Comparison of ENCODE assay signal across 8 mouse cellular contexts in the genomic region with DNA sequence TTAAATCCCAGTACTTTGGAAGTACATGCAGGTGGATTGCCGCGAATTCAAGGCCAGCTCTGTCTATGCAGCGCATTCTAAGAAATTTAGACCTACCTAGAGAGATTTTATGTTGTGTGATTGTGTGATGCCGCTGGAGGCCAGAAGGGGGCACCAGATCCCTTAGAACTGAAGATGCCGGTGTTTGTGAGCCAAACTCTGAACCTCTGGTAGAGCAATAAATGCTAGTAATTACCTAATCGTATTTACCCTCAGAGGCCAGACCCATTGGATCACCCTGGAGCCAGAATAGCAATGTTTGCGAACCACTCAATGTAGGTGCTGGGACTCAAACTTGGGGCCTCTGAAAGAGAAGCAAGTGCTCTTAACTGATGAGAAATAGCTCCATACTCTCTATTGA. TPM values are rescaled to one million over a fixed set of nuclear protein-coding genes. Genes with fewer than 3 reads are reported as not detected.
DNase-seq lines count a peak whose midpoint lies in the region; ATAC-seq and TF ChIP-seq lines count a peak whose summit lies in the region.

No protein-coding gene starts in this region.

- no peak overlapping the region for H3K4me3 ChIP-seq in MEL (ENCODE audit: control insufficient read depth in 1 of 2, insufficient read depth in 1 of 2, low read depth in 2 of 2, low read length in 2 of 2)
- H3K4me3 ChIP-seq in lung, postnatal 0 days (ENCODE audit: low read depth, low read length), result no peak overlapping the region

- H3K9ac ChIP-seq in MEL (ENCODE audit: control insufficient read depth, low read depth, low read length, poor library complexity, severe bottlenecking), result 0 out of 2 replicates have a peak overlapping the region, but pooled peaks have one; percentile 30
- no peak overlapping the region for H3K9ac ChIP-seq in lung, postnatal 0 days (replicated peaks; ENCODE audit: low read depth)

- peak; percentile 81 for TF ChIP-seq RAD21 in MEL (IDR thresholded peaks at IDR 0.05; ENCODE audit: low read depth, low read length)

- TF ChIP-seq POLR2A in MEL (IDR thresholded peaks at IDR 0.05; ENCODE audit: control insufficient read depth in 1 of 2, insufficient read depth in 1 of 2, low read depth in 1 of 2, low read length in 2 of 2, poor library complexity in 1 of 2), result no peak

- TF ChIP-seq EP300 in MEL (IDR thresholded peaks at IDR 0.05; ENCODE audit: low read depth in 1 of 2, low read length in 2 of 2), result no peak
- TF ChIP-seq EP300 in lung, postnatal 0 days (IDR thresholded peaks at IDR 0.05), result peak; percentile 57; the same call in 1 of the 2 replicates

- peaks cover 0 to 8% of the 10 kb centered on the region in 2 experiments; a peak in 2 of 4 replicates for H3K36me3 ChIP-seq in MEL (ENCODE audit: control insufficient read depth in 1 of 2, insufficient read depth in 2 of 2, low read length in 2 of 2)
- H3K36me3 ChIP-seq in lung, postnatal 0 days (ENCODE audit: insufficient read depth, low read length), result no peaks in the 10 kb centered on the region

- no peaks in the 10 kb centered on the region for H3K9me3 ChIP-seq in MEL (replicated peaks; ENCODE audit: insufficient read depth, low read length)
- no peaks in the 10 kb centered on the region for H3K9me3 ChIP-seq in lung, postnatal 0 days (ENCODE audit: low read length)

- TF ChIP-seq CTCF in MEL (IDR thresholded peaks at IDR 0.05 in 2 of 3, conservative IDR thresholded peaks at IDR 0.05 in 1 of 3; ENCODE audit: control insufficient read depth in 1 of 3, insufficient read depth in 1 of 3, low read depth in 2 of 3, low read length in 3 of 3, poor library complexity in 1 of 3, severe bottlenecking in 1 of 3), result peak; percentile 83 to 92 (median 86)
- TF ChIP-seq CTCF in lung, postnatal 0 days (IDR thresholded peaks at IDR 0.05), result peak; percentile 86

- H3K27ac ChIP-seq in MEL (ENCODE audit: control insufficient read depth, low read depth, low read length), result no peak overlapping the region
- H3K27ac ChIP-seq in lung, postnatal 0 days (ENCODE audit: low read length), result no peak overlapping the region

- no peak overlapping the region for H3K4me2 ChIP-seq in lung, postnatal 0 days (replicated peaks; ENCODE audit: low read depth, low read length)

- no peaks in the 10 kb centered on the region for H3K27me3 ChIP-seq in MEL (ENCODE audit: control insufficient read depth in 1 of 2, insufficient read depth in 2 of 2, low read length in 2 of 2)
- no peaks in the 10 kb centered on the region for H3K27me3 ChIP-seq in lung, postnatal 0 days (replicated peaks; ENCODE audit: insufficient read depth, low read length)

- H3K79me2 ChIP-seq in MEL (ENCODE audit: control insufficient read depth, insufficient read depth, low read length, poor library complexity), result no peaks in the 10 kb centered on the region

- peak; percentile 77 for ATAC-seq in lung, postnatal 0 days

- H3K4me1 ChIP-seq in MEL (ENCODE audit: control insufficient read depth in 1 of 2, insufficient read depth in 2 of 2, low read length in 2 of 2), result peaks cover 2 to 15% of the 10 kb centered on the region in 2 experiments; a peak in 3 of 4 replicates
- no peaks in the 10 kb centered on the region for H3K4me1 ChIP-seq in lung, postnatal 0 days (ENCODE audit: insufficient read depth, low read depth, low read length)

- peak; percentile 75 for DNase-seq in CD4-positive helper T cell, adult 2 months (ENCODE audit: low read depth, low spot score)
- DNase-seq in MEL (ENCODE audit: low read depth, low spot score), result peak; percentile 89
- peak; percentile 72 for DNase-seq in cerebellum, adult 8-10 months
- DNase-seq in gastrocnemius, postnatal 10 days, result peak; percentile 76
- DNase-seq in layer of hippocampus, adult 11-12 months (ENCODE audit: low spot score), result peak; percentile 76
- DNase-seq in lung, postnatal 0 days (ENCODE audit: low spot score), result peak; percentile 92
- DNase-seq in right cerebral cortex, postnatal 25 days, result peak; percentile 33
- DNase-seq in yolk sac, embryonic 10.5 days (ENCODE audit: low spot score), result no peak

- 18% methylated on average over 7 of the region's 7 CpGs for WGBS in lung, postnatal 0 days

TF ChIP-seq in MEL, 35 proteins besides CTCF, POLR2A, EP300 and RAD21:
- TF ChIP-seq POLR2AphosphoS2 (IDR thresholded peaks at IDR 0.05; ENCODE audit: low read length) (no peak), SMC3 (IDR thresholded peaks at IDR 0.05; ENCODE audit: low read depth, low read length) (peak; percentile 70), HCFC1 (IDR thresholded peaks at IDR 0.05; ENCODE audit: low read depth, low read length) (0 out of 2 replicates have a peak, but pooled peaks have one; percentile 28), NELFE (IDR thresholded peaks at IDR 0.05; ENCODE audit: low read depth, low read length) (no peak), ZC3H11A (IDR thresholded peaks at IDR 0.05; ENCODE audit: low read depth, low read length) (peak; percentile 58), TCF12 (IDR thresholded peaks at IDR 0.05; ENCODE audit: low read depth, low read length) (no peak), UBTF (IDR thresholded peaks at IDR 0.05; ENCODE audit: borderline replicate concordance, insufficient read depth, low read depth, low read length) (no peak), GABPA (IDR thresholded peaks at IDR 0.05; ENCODE audit: low read depth, low read length) (no peak), USF1 (IDR thresholded peaks at IDR 0.05; ENCODE audit: low read depth, low read length) (no peak), E2F4 (IDR thresholded peaks at IDR 0.05; ENCODE audit: borderline replicate concordance, low read depth, low read length) (no peak)

RNA-seq across cellular contexts. Expression of a gene that starts 11.4 kb away (rescaled TPM):
- total RNA-seq in MEL (2012; rRNA removed), result 130 and 164 TPM in 2 replicates
- 100 to 1,000 TPM in 1 of 2 experiments, not detected in 1; 179 TPM for polyA plus RNA-seq in MEL (2012; ENCODE audit: insufficient read depth in 1 of 2, insufficient read length in 2 of 2, low read depth in 1 of 2, low replicate concordance in 2 of 2, missing spikeins in 1 of 2)
- total RNA-seq in gastrocnemius, postnatal 10 days (2021), result 10 to 100 TPM; 60.9 to 64.7 TPM
- polyA plus RNA-seq in lung, postnatal 0 days (2015; fragmentation: Nextera tagmentation; extraction: Ambion mirVana), result 608 and 656 TPM in 2 replicates

RNA-seq across cellular contexts. Expression of a gene that starts 12.2 kb away (rescaled TPM):
- total RNA-seq in MEL (2012; rRNA removed), result 5.0 and 5.2 TPM in 2 replicates
- 1 to 10 TPM in 1 of 2 experiments, not detected in 1; 5.4 TPM for polyA plus RNA-seq in MEL (2012; ENCODE audit: insufficient read depth in 1 of 2, insufficient read length in 2 of 2, low read depth in 1 of 2, low replicate concordance in 2 of 2, missing spikeins in 1 of 2)
- total RNA-seq in gastrocnemius, postnatal 10 days (2021), result 10 to 100 TPM; 15.1 to 21.9 TPM
- polyA plus RNA-seq in lung, postnatal 0 days (2015; fragmentation: Nextera tagmentation; extraction: Ambion mirVana), result 28.6 and 32.2 TPM in 2 replicates

RNA-seq across cellular contexts. Expression of a gene that starts 21.6 kb away (rescaled TPM):
- total RNA-seq in MEL (2012; rRNA removed), result 490 and 593 TPM in 2 replicates
- 100 to 1,000 TPM in 1 of 2 experiments, not detected in 1; 465 TPM for polyA plus RNA-seq in MEL (2012; ENCODE audit: insufficient read depth in 1 of 2, insufficient read length in 2 of 2, low read depth in 1 of 2, low replicate concordance in 2 of 2, missing spikeins in 1 of 2)
- 10 to 100 TPM; 49.1 to 50.0 TPM for total RNA-seq in gastrocnemius, postnatal 10 days (2021)
- 80.5 and 83.3 TPM in 2 replicates for polyA plus RNA-seq in lung, postnatal 0 days (2015; fragmentation: Nextera tagmentation; extraction: Ambion mirVana)

RNA-seq across cellular contexts. Expression of a gene that starts 35.1 kb away (rescaled TPM):
- 47.2 and 50.7 TPM in 2 replicates for total RNA-seq in MEL (2012; rRNA removed)
- 100 to 1,000 TPM; 107 to 268 TPM for polyA plus RNA-seq in MEL (2012; ENCODE audit: insufficient read depth in 1 of 2, insufficient read length in 2 of 2, low read depth in 1 of 2, low replicate concordance in 2 of 2, missing spikeins in 1 of 2)
- total RNA-seq in gastrocnemius, postnatal 10 days (2021), result 10 to 100 TPM; 35.9 to 36.6 TPM
- polyA plus RNA-seq in lung, postnatal 0 days (2015; fragmentation: Nextera tagmentation; extraction: Ambion mirVana), result 202 and 208 TPM in 2 replicates

RNA-seq across cellular contexts. Expression of a gene that starts 37.5 kb away (rescaled TPM):
- 233 and 319 TPM in 2 replicates for total RNA-seq in MEL (2012; rRNA removed)
- polyA plus RNA-seq in MEL (2012; ENCODE audit: insufficient read depth in 1 of 2, insufficient read length in 2 of 2, low read depth in 1 of 2, low replicate concordance in 2 of 2, missing spikeins in 1 of 2), result 1,000 to 10,000 TPM in 1 of 2 experiments, 100 to 1,000 TPM in 1; 357 to 3,179 TPM
- total RNA-seq in gastrocnemius, postnatal 10 days (2021), result 100 to 1,000 TPM; 200 to 249 TPM
- polyA plus RNA-seq in lung, postnatal 0 days (2015; fragmentation: Nextera tagmentation; extraction: Ambion mirVana), result 165 and 171 TPM in 2 replicates
